Mouse (Mus musculus): ENCODE measurements around the gene P3h2. TPM values are rescaled to one million over a fixed set of nuclear protein-coding genes. Genes with fewer than 3 reads are reported as not detected.

The P3h2 gene
- polyA plus RNA-seq, 1 experiment from 2014 or later, result 3.6 TPM

DNA sequence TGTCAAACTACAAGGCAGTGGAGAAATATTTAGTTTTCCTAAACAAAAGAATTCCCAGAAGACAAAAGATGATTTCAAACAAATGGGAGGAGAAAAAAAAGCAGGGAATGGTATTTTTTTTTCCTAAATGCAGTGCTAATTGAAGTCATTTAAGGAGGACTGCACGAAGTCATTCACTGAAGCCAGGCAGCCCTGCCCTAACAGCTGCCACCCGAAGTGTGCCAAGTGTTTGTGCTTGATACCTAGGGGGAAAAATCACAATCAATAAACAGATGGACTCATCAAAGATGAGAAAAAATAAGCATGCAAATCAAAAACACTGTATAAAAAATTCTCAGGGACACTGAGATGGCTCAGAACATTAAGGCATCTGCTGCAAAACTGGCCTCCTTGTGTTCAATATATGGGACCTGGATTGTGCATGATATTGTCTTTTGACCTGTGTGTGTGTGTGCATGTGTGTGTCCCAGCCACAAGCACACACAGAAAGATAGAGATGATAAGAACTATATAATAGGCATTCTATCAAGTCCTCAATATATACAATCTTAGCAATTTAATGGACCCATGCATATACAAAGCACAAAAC is 76.1 kb downstream of the P3h2 start:
- H3K4me3 ChIP-seq (ENCODE audit: low read length), result no peak overlapping the region
- H3K4me2 ChIP-seq (ENCODE audit: low read depth, low read length), result no peak overlapping the region
- no peak for ATAC-seq (replicated peaks; ENCODE audit: extremely low read depth, insufficient read depth, low FRiP score)
- no peak overlapping the region for H3K27ac ChIP-seq (ENCODE audit: low read length)
- no peaks in the 10 kb centered on the region for H3K27me3 ChIP-seq (ENCODE audit: control insufficient read depth, insufficient read depth, low read length)
- no peak overlapping the region for H3K9ac ChIP-seq (ENCODE audit: low read length)
- 0 out of 2 replicates have a peak, but pooled peaks cover under 1% of the 10 kb centered on the region for H3K4me1 ChIP-seq (ENCODE audit: control insufficient read depth, insufficient read depth, low read length)
- peaks cover 8% of the 10 kb centered on the region; the same call in 1 of the 2 replicates for H3K9me3 ChIP-seq (replicated peaks; ENCODE audit: control insufficient read depth, low read length)
- peaks cover 5% of the 10 kb centered on the region; the same call in 1 of the 2 replicates for H3K36me3 ChIP-seq (ENCODE audit: control insufficient read depth, insufficient read depth)
- 54% methylated on average over 2 of the region's 2 CpGs for WGBS

DNA sequence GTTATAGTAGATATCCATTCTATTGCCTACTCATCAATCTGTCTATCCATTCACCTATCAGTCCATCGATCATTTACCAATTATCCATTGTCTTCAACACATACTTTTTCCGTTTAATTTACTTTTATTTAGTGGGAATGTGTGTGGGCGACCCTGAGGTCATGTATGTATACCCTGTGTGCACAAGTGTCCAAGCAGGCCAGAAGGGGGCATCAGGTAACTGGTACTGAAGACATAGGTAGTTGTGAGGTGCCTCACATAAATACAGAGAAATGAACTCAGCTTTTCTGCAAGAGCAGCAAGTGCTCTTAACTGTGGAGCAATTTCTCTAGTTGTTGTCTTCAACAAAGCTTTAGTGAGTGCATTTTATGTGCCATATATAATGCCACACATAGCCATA is 79.2 kb downstream of the P3h2 start:
- Histone ChIP-seq H3K4me1 (ENCODE audit: control insufficient read depth, insufficient read depth, low read length) (0 out of 2 replicates have a peak, but pooled peaks cover 2% of the 10 kb centered on the region), H3K4me3 (ENCODE audit: low read length) (no peak overlapping the region), H3K36me3 (ENCODE audit: control insufficient read depth, insufficient read depth) (no peaks in the 10 kb centered on the region), H3K27me3 (ENCODE audit: control insufficient read depth, insufficient read depth, low read length) (no peaks in the 10 kb centered on the region), H3K27ac (ENCODE audit: low read length) (no peak overlapping the region), H3K9ac (ENCODE audit: low read length) (no peak overlapping the region), H3K9me3 (replicated peaks; ENCODE audit: control insufficient read depth, low read length) (no peaks in the 10 kb centered on the region), H3K4me2 (ENCODE audit: low read depth, low read length) (no peak overlapping the region)
- 79% methylated on average over 3 of the region's 3 CpGs for WGBS
- ATAC-seq (replicated peaks; ENCODE audit: extremely low read depth, insufficient read depth, low FRiP score), result no peak

DNA sequence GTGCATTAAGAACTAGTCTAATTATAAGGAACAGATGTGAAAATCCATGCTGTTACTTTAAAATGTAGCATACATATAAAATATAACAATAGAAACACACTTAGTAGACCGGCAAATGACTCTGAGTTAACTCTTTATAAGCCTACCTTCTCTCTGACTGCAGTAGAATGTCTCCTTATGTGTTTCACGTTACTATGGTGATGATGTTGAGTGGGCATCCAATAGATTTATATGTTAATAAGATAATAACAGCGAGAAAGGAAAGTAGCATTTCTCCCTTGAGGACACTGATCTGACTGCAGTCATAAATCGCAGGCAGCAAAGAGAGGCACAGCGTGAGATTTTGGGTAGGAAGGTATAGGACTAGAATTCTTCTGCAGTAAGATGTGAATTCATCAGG is 81.0 kb downstream of the P3h2 start:
- Histone ChIP-seq H3K36me3 (ENCODE audit: control insufficient read depth, insufficient read depth) (no peaks in the 10 kb centered on the region), H3K9me3 (replicated peaks; ENCODE audit: control insufficient read depth, low read length) (no peaks in the 10 kb centered on the region), H3K4me1 (ENCODE audit: control insufficient read depth, insufficient read depth, low read length) (0 out of 2 replicates have a peak, but pooled peaks cover 2% of the 10 kb centered on the region), H3K9ac (ENCODE audit: low read length) (no peak overlapping the region), H3K4me2 (ENCODE audit: low read depth, low read length) (no peak overlapping the region), H3K27me3 (ENCODE audit: control insufficient read depth, insufficient read depth, low read length) (no peaks in the 10 kb centered on the region), H3K27ac (ENCODE audit: low read length) (no peak overlapping the region), H3K4me3 (ENCODE audit: low read length) (no peak overlapping the region)
- ATAC-seq (replicated peaks; ENCODE audit: extremely low read depth, insufficient read depth, low FRiP score), result no peak
- WGBS, result 79% methylated on average over 5 of the region's 5 CpGs

DNA sequence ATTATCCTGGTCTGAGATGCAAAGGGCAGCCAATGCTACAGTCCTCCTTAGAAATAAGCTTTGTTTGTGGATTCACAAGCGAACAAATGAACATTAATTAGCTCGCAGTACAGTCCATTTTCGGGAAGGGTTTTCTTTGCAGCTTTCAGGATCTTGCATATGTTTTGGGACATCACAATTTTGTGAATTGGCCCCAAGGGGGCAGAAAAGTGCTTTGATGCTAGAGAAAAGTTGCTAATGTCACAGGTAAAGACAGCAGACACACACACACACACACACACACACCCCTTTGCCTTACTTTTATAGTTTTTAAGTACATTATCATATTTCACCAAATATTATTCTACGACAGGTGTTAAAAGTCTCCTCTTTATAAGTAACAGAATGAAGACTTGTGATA is 82.2 kb downstream of the P3h2 start:
- no peak for ATAC-seq (replicated peaks; ENCODE audit: extremely low read depth, insufficient read depth, low FRiP score)
- 86% methylated on average over 4 of the region's 4 CpGs for WGBS
- H3K9ac ChIP-seq (ENCODE audit: low read length), result no peak overlapping the region
- no peak overlapping the region for H3K4me2 ChIP-seq (ENCODE audit: low read depth, low read length)
- no peaks in the 10 kb centered on the region for H3K36me3 ChIP-seq (ENCODE audit: control insufficient read depth, insufficient read depth)
- 0 out of 2 replicates have a peak, but pooled peaks cover 2% of the 10 kb centered on the region for H3K4me1 ChIP-seq (ENCODE audit: control insufficient read depth, insufficient read depth, low read length)
- H3K9me3 ChIP-seq (replicated peaks; ENCODE audit: control insufficient read depth, low read length), result no peaks in the 10 kb centered on the region
- no peaks in the 10 kb centered on the region for H3K27me3 ChIP-seq (ENCODE audit: control insufficient read depth, insufficient read depth, low read length)
- H3K4me3 ChIP-seq (ENCODE audit: low read length), result no peak overlapping the region
- no peak overlapping the region for H3K27ac ChIP-seq (ENCODE audit: low read length)

DNA sequence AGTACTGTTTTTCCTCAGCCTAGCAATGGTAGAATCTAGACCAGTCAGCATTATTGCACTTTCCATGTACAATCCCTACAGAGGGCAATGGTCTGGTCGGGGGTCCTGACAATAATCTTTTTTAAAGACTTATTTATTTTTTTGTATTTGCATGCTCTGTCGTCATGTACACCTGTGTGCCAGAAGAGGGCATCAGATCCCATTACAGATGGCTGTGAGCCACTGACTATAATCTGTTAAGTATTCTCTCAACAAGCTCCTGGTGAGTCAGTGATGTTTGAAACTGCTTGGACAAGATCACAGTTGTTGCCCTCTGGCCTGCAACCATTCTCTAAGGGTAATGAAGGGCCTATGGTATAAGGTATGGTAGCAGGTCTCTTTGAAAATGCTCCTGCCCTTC is 83.8 kb downstream of the P3h2 start:
- Histone ChIP-seq H3K9me3 (replicated peaks; ENCODE audit: control insufficient read depth, low read length) (no peaks in the 10 kb centered on the region), H3K4me2 (ENCODE audit: low read depth, low read length) (no peak overlapping the region), H3K27ac (ENCODE audit: low read length) (no peak overlapping the region), H3K4me1 (ENCODE audit: control insufficient read depth, insufficient read depth, low read length) (0 out of 2 replicates have a peak, but pooled peaks cover 2% of the 10 kb centered on the region), H3K4me3 (ENCODE audit: low read length) (no peak overlapping the region), H3K27me3 (ENCODE audit: control insufficient read depth, insufficient read depth, low read length) (no peaks in the 10 kb centered on the region), H3K36me3 (ENCODE audit: control insufficient read depth, insufficient read depth) (no peaks in the 10 kb centered on the region), H3K9ac (ENCODE audit: low read length) (no peak overlapping the region)
- 55% methylated on average over 2 of the region's 2 CpGs for WGBS
- no peak for ATAC-seq (replicated peaks; ENCODE audit: extremely low read depth, insufficient read depth, low FRiP score)

DNA sequence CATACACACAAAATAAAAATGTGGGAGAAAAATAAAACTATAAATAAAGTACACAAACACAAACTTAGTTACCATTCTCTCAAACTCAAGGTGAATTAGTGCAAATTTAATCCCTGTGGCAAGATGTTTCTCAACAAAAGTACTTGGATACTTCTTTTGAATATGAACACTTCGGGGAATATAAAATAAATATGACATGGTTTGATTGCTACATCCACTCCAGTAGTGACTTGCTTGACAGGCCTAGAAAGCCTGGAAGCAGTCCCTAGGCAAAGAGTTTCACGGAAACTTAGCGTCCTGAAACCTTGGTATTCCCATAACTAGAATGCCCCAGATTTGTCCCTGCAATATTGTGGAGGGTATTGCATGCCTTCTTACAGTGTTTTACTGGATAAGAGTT is 99.8 kb downstream of the P3h2 start:
- H3K36me3 ChIP-seq (ENCODE audit: control insufficient read depth, insufficient read depth), result no peaks in the 10 kb centered on the region
- no peaks in the 10 kb centered on the region for H3K27me3 ChIP-seq (ENCODE audit: control insufficient read depth, insufficient read depth, low read length)
- WGBS, result 92% methylated on average over 3 of the region's 3 CpGs
- H3K9me3 ChIP-seq (replicated peaks; ENCODE audit: control insufficient read depth, low read length), result no peaks in the 10 kb centered on the region
- no peak overlapping the region for H3K4me2 ChIP-seq (ENCODE audit: low read depth, low read length)
- no peak overlapping the region for H3K27ac ChIP-seq (ENCODE audit: low read length)
- peaks cover 7% of the 10 kb centered on the region for H3K4me1 ChIP-seq (ENCODE audit: control insufficient read depth, insufficient read depth, low read length)
- no peak for ATAC-seq (replicated peaks; ENCODE audit: extremely low read depth, insufficient read depth, low FRiP score)
- H3K4me3 ChIP-seq (ENCODE audit: low read length), result no peak overlapping the region
- H3K9ac ChIP-seq (ENCODE audit: low read length), result no peak overlapping the region

DNA sequence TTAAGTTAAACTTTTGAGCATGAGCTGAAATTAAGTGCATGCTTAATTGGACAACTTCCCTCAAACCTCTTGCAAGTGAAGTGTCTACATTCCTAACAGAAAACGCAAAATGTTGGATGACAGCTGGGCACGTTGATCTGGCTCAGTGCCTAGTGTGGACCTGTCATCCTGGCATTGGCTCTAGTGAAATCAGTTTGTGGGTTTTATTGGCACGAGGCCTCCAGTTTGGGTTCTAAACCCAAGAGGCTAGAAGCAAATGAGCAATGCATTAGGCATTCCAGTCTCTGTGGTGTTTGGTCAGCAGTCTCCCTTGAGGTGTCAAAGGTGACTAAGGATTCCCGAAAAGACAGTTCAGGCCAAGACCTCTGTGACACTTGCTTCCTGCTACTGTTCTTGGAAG is 102.3 kb downstream of the P3h2 start:
- no peak overlapping the region for H3K9ac ChIP-seq (ENCODE audit: low read length)

DNA sequence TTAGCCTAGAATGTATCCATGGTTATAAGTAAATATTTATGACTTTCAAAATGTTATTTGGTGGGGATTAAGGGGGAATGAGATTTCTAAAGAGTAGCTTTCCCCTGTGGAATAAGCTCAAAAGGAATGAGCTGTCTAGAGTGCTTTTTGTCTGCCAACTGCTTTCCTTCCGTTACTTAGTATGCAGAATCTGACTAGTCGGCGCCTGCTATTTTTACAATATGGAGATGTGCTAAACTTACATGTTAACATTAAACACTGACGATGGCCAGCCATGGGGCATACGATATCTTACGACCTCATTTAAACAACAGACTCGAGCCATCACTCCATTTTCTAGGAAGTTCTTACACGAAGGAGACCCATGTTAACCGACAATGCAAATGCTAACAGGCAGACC is 102.7 kb downstream of the P3h2 start:
- 44% methylated on average over 9 of the region's 9 CpGs for WGBS
- Histone ChIP-seq H3K36me3 (ENCODE audit: control insufficient read depth, insufficient read depth) (no peaks in the 10 kb centered on the region), H3K4me1 (ENCODE audit: control insufficient read depth, insufficient read depth, low read length) (peaks cover 7% of the 10 kb centered on the region), H3K4me2 (ENCODE audit: low read depth, low read length) (peak overlapping the region; percentile 50), H3K4me3 (ENCODE audit: low read length) (no peak overlapping the region), H3K9ac (ENCODE audit: low read length) (no peak overlapping the region), H3K9me3 (replicated peaks; ENCODE audit: control insufficient read depth, low read length) (no peaks in the 10 kb centered on the region; the same call in 1 of the 2 replicates), H3K27ac (ENCODE audit: low read length) (peak overlapping the region; percentile 38; the same call in 1 of the 2 replicates), H3K27me3 (ENCODE audit: control insufficient read depth, insufficient read depth, low read length) (no peaks in the 10 kb centered on the region)
- ATAC-seq (replicated peaks; ENCODE audit: extremely low read depth, insufficient read depth, low FRiP score), result no peak

More for the DNA sequence above, 102.3 kb downstream of the P3h2 start:
- Histone ChIP-seq H3K27me3 (ENCODE audit: control insufficient read depth, insufficient read depth, low read length) (no peaks in the 10 kb centered on the region), H3K4me3 (ENCODE audit: low read length) (0 out of 2 replicates have a peak overlapping the region, but pooled peaks have one; percentile 5), H3K4me1 (ENCODE audit: control insufficient read depth, insufficient read depth, low read length) (peaks cover 7% of the 10 kb centered on the region), H3K4me2 (ENCODE audit: low read depth, low read length) (peak overlapping the region; percentile 50), H3K9me3 (replicated peaks; ENCODE audit: control insufficient read depth, low read length) (no peaks in the 10 kb centered on the region; the same call in 1 of the 2 replicates), H3K36me3 (ENCODE audit: control insufficient read depth, insufficient read depth) (no peaks in the 10 kb centered on the region), H3K27ac (ENCODE audit: low read length) (peak overlapping the region; percentile 38)
- WGBS, result 29% methylated on average over 4 of the region's 4 CpGs
- no peak; the same call in 1 of the 2 replicates for ATAC-seq (replicated peaks; ENCODE audit: extremely low read depth, insufficient read depth, low FRiP score)

DNA sequence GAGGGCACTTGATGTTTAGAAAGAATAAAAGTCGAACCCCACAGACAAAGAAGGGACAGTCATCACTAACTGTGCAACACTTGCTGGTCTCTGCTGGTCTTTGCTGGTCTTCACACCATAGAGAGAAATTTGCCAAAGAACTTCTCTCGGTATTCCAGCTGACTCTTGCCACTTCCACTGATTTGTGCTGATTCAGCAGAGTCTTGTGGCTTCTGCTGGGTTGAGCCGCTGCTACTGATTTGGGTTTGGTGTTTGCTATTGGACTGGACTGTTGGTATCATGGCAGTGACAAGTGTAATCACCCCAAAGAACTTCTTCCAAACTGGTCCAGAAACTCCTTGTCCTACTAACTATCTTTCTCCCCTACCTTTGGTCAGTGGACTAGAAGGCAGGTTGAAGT is 111.0 kb downstream of the P3h2 start:
- peaks cover 2% of the 10 kb centered on the region; the same call in 1 of the 2 replicates for H3K36me3 ChIP-seq (ENCODE audit: control insufficient read depth, insufficient read depth)
- no peak overlapping the region for H3K9ac ChIP-seq (ENCODE audit: low read length)
- H3K4me3 ChIP-seq (ENCODE audit: low read length), result no peak overlapping the region
- H3K9me3 ChIP-seq (replicated peaks; ENCODE audit: control insufficient read depth, low read length), result no peaks in the 10 kb centered on the region; the same call in 1 of the 2 replicates
- H3K27me3 ChIP-seq (ENCODE audit: control insufficient read depth, insufficient read depth, low read length), result no peaks in the 10 kb centered on the region
- WGBS, result 81% methylated on average over 3 of the region's 3 CpGs
- H3K4me2 ChIP-seq (ENCODE audit: low read depth, low read length), result no peak overlapping the region
- no peak overlapping the region for H3K27ac ChIP-seq (ENCODE audit: low read length)
- no peak for ATAC-seq (replicated peaks; ENCODE audit: extremely low read depth, insufficient read depth, low FRiP score)
- H3K4me1 ChIP-seq (ENCODE audit: control insufficient read depth, insufficient read depth, low read length), result no peaks in the 10 kb centered on the region
